In genomic region chr5:4341956-4342355, GRCm38 (mm10) we compare ENCODE assay signal across 22 mouse cellular contexts.
DNase-seq lines count a peak whose midpoint lies in the region; ATAC-seq and TF ChIP-seq lines count a peak whose summit lies in the region.
"Had no signal": no experiment of that assay in that cellular context is flagged by ENCODE, and none has a peak within 500 bp of the region (broad histone marks: within the 10 kb centered on the region; RNA-seq: fewer than 3 reads in every experiment).

No protein-coding gene starts in this region.

- TF ChIP-seq CTCF in hindbrain, postnatal 0 days (IDR thresholded peaks at IDR 0.05; ENCODE audit: low read depth) = no peak
- no peak for TF ChIP-seq CTCF in midbrain, postnatal 0 days (IDR thresholded peaks at IDR 0.05)

- WGBS in hindbrain, postnatal 0 days = 24% methylated on average over 6 of the region's 6 CpGs
- 37% methylated on average over 6 of the region's 6 CpGs for WGBS in hindbrain, embryonic 10.5 days
- WGBS in midbrain, embryonic 11.5 days = 41% methylated on average over 6 of the region's 6 CpGs
- WGBS in midbrain, postnatal 0 days = 32% methylated on average over 6 of the region's 6 CpGs

- no peak overlapping the region for H3K9ac ChIP-seq in hindbrain, postnatal 0 days (replicated peaks; ENCODE audit: low read length)
- no peak overlapping the region for H3K9ac ChIP-seq in midbrain, embryonic 11.5 days (ENCODE audit: low read length)
- H3K9ac ChIP-seq in midbrain, postnatal 0 days (replicated peaks; ENCODE audit: low read length, poor library complexity, severe bottlenecking) = no peak overlapping the region
- H3K9ac ChIP-seq: forebrain, embryonic 13.5 days; liver, embryonic 12.5 days; liver, postnatal 0 days; neural tube, embryonic 15.5 days; stomach, embryonic 15.5 days had no signal

- H3K4me3 ChIP-seq in hindbrain, postnatal 0 days (ENCODE audit: low read length) = no peak overlapping the region
- no peak overlapping the region for H3K4me3 ChIP-seq in hindbrain, embryonic 10.5 days
- no peak overlapping the region for H3K4me3 ChIP-seq in midbrain, embryonic 11.5 days (ENCODE audit: low read depth, low read length)
- no peak overlapping the region for H3K4me3 ChIP-seq in midbrain, postnatal 0 days (ENCODE audit: low read depth, low read length)
- H3K4me3 ChIP-seq: forebrain, embryonic 13.5 days; liver, embryonic 12.5 days; megakaryocyte, embryonic 14.5 days; neural tube, embryonic 15.5 days; stomach, embryonic 15.5 days had no signal

- no peaks in the 10 kb centered on the region for H3K4me1 ChIP-seq in hindbrain, postnatal 0 days (ENCODE audit: insufficient read depth, low read length)
- peaks cover 14% of the 10 kb centered on the region for H3K4me1 ChIP-seq in hindbrain, embryonic 10.5 days (replicated peaks)
- H3K4me1 ChIP-seq in midbrain, embryonic 11.5 days (ENCODE audit: control insufficient read depth, insufficient read depth, low read length) = no peaks in the 10 kb centered on the region
- no peaks in the 10 kb centered on the region for H3K4me1 ChIP-seq in midbrain, postnatal 0 days (ENCODE audit: insufficient read depth, low read length)
- H3K4me1 ChIP-seq: forebrain, embryonic 13.5 days; liver, embryonic 12.5 days; megakaryocyte, embryonic 14.5 days; neural tube, embryonic 15.5 days; stomach, embryonic 15.5 days had no signal

- no peaks in the 10 kb centered on the region for H3K36me3 ChIP-seq in hindbrain, postnatal 0 days (ENCODE audit: insufficient read depth, low read length)
- no peaks in the 10 kb centered on the region for H3K36me3 ChIP-seq in hindbrain, embryonic 10.5 days
- H3K36me3 ChIP-seq in midbrain, embryonic 11.5 days (ENCODE audit: control insufficient read depth, insufficient read depth, low read length) = no peaks in the 10 kb centered on the region
- H3K36me3 ChIP-seq in midbrain, postnatal 0 days (ENCODE audit: insufficient read depth, low read length) = no peaks in the 10 kb centered on the region
- H3K36me3 ChIP-seq: liver, embryonic 12.5 days; neural tube, embryonic 15.5 days; stomach, embryonic 15.5 days had no signal

- H3K4me2 ChIP-seq in hindbrain, postnatal 0 days (ENCODE audit: low read depth, low read length) = no peak overlapping the region
- no peak overlapping the region for H3K4me2 ChIP-seq in midbrain, embryonic 11.5 days
- no peak overlapping the region for H3K4me2 ChIP-seq in midbrain, postnatal 0 days (ENCODE audit: low read depth, low read length, poor library complexity, severe bottlenecking)
- H3K4me2 ChIP-seq: forebrain, embryonic 13.5 days; liver, embryonic 12.5 days; neural tube, embryonic 15.5 days; stomach, embryonic 15.5 days had no signal

- H3K27ac ChIP-seq in hindbrain, postnatal 0 days = no peak overlapping the region
- H3K27ac ChIP-seq in hindbrain, embryonic 10.5 days = no peak overlapping the region
- H3K27ac ChIP-seq in midbrain, embryonic 11.5 days (ENCODE audit: low read depth, low read length) = no peak overlapping the region
- H3K27ac ChIP-seq in midbrain, postnatal 0 days (ENCODE audit: low read depth, low read length) = no peak overlapping the region
- H3K27ac ChIP-seq: forebrain, embryonic 13.5 days; liver, embryonic 12.5 days; neural tube, embryonic 15.5 days; stomach, embryonic 15.5 days had no signal

- DNase-seq in cerebellum, adult 9-10 months = peak; percentile 15
- DNase-seq in hindbrain, postnatal 0 days (ENCODE audit: low spot score) = peak; percentile 13
- no peak for DNase-seq in hindbrain, embryonic 10.5 days (ENCODE audit: low spot score)
- DNase-seq in midbrain, embryonic 11.5 days (ENCODE audit: low spot score, missing footprints) = no peak
- no peak for DNase-seq in midbrain, postnatal 0 days (ENCODE audit: low spot score)
- peak; percentile 10 to 12 for DNase-seq in cerebellum, postnatal 36 days
- no peak for DNase-seq in spleen, postnatal 14 days (ENCODE audit: low spot score in 2 of 2)
- DNase-seq: adrenal gland, postnatal 14 days; gastrocnemius, postnatal 10 days; kidney, adult 11 months; kidney, postnatal 14 days; liver, postnatal 0 days; midbrain, embryonic 14.5 days; retina, postnatal 1 day; right cerebral cortex, postnatal 14 days had no signal

- H3K9me3 ChIP-seq in hindbrain, postnatal 0 days (ENCODE audit: low read length) = no peaks in the 10 kb centered on the region
- H3K9me3 ChIP-seq in hindbrain, embryonic 10.5 days = no peaks in the 10 kb centered on the region
- no peaks in the 10 kb centered on the region for H3K9me3 ChIP-seq in midbrain, embryonic 11.5 days (ENCODE audit: control insufficient read depth, low read length)
- no peaks in the 10 kb centered on the region for H3K9me3 ChIP-seq in midbrain, postnatal 0 days (ENCODE audit: low read length)
- H3K9me3 ChIP-seq: forebrain, embryonic 13.5 days; liver, embryonic 12.5 days; megakaryocyte, embryonic 14.5 days; neural tube, embryonic 15.5 days; stomach, embryonic 15.5 days had no signal

- no peak for ATAC-seq in cerebellum, adult (ENCODE audit: insufficient number of reproducible peaks, low FRiP score, low TSS enrichment)
- ATAC-seq in hindbrain, postnatal 0 days = no peak
- peak; percentile 27; the same call in 1 of the 2 replicates for ATAC-seq in midbrain, embryonic 11.5 days (ENCODE audit: low FRiP score)
- ATAC-seq in midbrain, postnatal 0 days (ENCODE audit: low FRiP score) = no peak
- ATAC-seq: CD4-positive, CD25-positive, alpha-beta regulatory T cell, adult 4 months; forebrain, embryonic 13.5 days; liver, embryonic 12.5 days; liver, postnatal 0 days had no signal

- no peaks in the 10 kb centered on the region for H3K27me3 ChIP-seq in hindbrain, postnatal 0 days (ENCODE audit: insufficient read depth, low read length)
- H3K27me3 ChIP-seq in hindbrain, embryonic 10.5 days (ENCODE audit: insufficient read depth, poor library complexity, severe bottlenecking) = no peaks in the 10 kb centered on the region
- H3K27me3 ChIP-seq in midbrain, embryonic 11.5 days (ENCODE audit: control insufficient read depth, insufficient read depth, low read length) = no peaks in the 10 kb centered on the region
- no peaks in the 10 kb centered on the region for H3K27me3 ChIP-seq in midbrain, postnatal 0 days (ENCODE audit: insufficient read depth, low read length)
- H3K27me3 ChIP-seq: forebrain, embryonic 13.5 days; liver, embryonic 12.5 days; megakaryocyte, embryonic 14.5 days; neural tube, embryonic 15.5 days; stomach, embryonic 15.5 days had no signal

Comparison
In these comparisons a context has a peak if more than half of its experiments do, and no peak if none do; other contexts are left out.
1. DNase-seq: peak in cerebellum, adult 9-10 months (single experiment), hindbrain, postnatal 0 days (single experiment) and cerebellum, postnatal 36 days (2 of 2); none in hindbrain, embryonic 10.5 days (single experiment), midbrain, embryonic 11.5 days (single experiment), midbrain, postnatal 0 days (single experiment) and spleen, postnatal 14 days (0 of 2).